8 mouse cellular contexts compared by ENCODE assay signal in genomic region chr10:77449315-77450158, GRCm38 (mm10). TPM values are rescaled to one million over a fixed set of nuclear protein-coding genes. Genes with fewer than 3 reads are reported as not detected.
DNase-seq lines count a peak whose midpoint lies in the region; ATAC-seq lines count a peak whose summit lies in the region.

No protein-coding gene starts in this region.

- WGBS in hindbrain, embryonic 14.5 days = 49% methylated on average over 23 of the region's 23 CpGs
- 55% methylated on average over 23 of the region's 23 CpGs for WGBS in midbrain, embryonic 11.5 days

- ATAC-seq in hindbrain, embryonic 14.5 days (ENCODE audit: low FRiP score) = 0 out of 2 replicates have a peak, but pooled peaks have one; percentile 31
- ATAC-seq in midbrain, embryonic 11.5 days (ENCODE audit: low FRiP score) = no peak

- no peak overlapping the region for H3K4me3 ChIP-seq in hindbrain, embryonic 14.5 days (replicated peaks; ENCODE audit: low read length)
- H3K4me3 ChIP-seq in midbrain, embryonic 11.5 days (ENCODE audit: low read depth, low read length) = no peak overlapping the region

- no peak overlapping the region for H3K9ac ChIP-seq in hindbrain, embryonic 14.5 days
- H3K9ac ChIP-seq in midbrain, embryonic 11.5 days (ENCODE audit: low read length) = no peak overlapping the region

- peak; percentile 96 for DNase-seq in heart, adult 11 months
- DNase-seq in heart, adult 9 months (ENCODE audit: low spot score in 2 of 2) = no peak
- DNase-seq in embryo, embryonic 10.5 days (ENCODE audit: low spot score) = peak; percentile 48
- DNase-seq in hindbrain, embryonic 14.5 days (ENCODE audit: low spot score) = no peak
- peak; percentile 83 for DNase-seq in midbrain, embryonic 11.5 days (ENCODE audit: low spot score, missing footprints)
- DNase-seq in ovary, postnatal 36 days (ENCODE audit: low spot score) = no peak
- DNase-seq in cerebellum, adult 18-20 months = no peak
- no peak for DNase-seq in thymus, adult 18-20 months

- no peaks in the 10 kb centered on the region for H3K36me3 ChIP-seq in hindbrain, embryonic 14.5 days (replicated peaks; ENCODE audit: control insufficient read depth, insufficient read depth)
- H3K36me3 ChIP-seq in midbrain, embryonic 11.5 days (ENCODE audit: control insufficient read depth, insufficient read depth, low read length) = no peaks in the 10 kb centered on the region

- H3K9me3 ChIP-seq in hindbrain, embryonic 14.5 days (ENCODE audit: control insufficient read depth, low read length) = peaks cover 7% of the 10 kb centered on the region; the same call in 1 of the 2 replicates
- H3K9me3 ChIP-seq in midbrain, embryonic 11.5 days (ENCODE audit: control insufficient read depth, low read length) = peaks cover 4% of the 10 kb centered on the region; the same call in 1 of the 2 replicates

- no peaks in the 10 kb centered on the region for H3K4me1 ChIP-seq in hindbrain, embryonic 14.5 days (replicated peaks; ENCODE audit: control insufficient read depth, insufficient read depth, low read length)
- 0 out of 2 replicates have a peak, but pooled peaks cover 2% of the 10 kb centered on the region for H3K4me1 ChIP-seq in midbrain, embryonic 11.5 days (ENCODE audit: control insufficient read depth, insufficient read depth, low read length)

- H3K27me3 ChIP-seq in hindbrain, embryonic 14.5 days (ENCODE audit: control insufficient read depth, insufficient read depth, low read length) = no peaks in the 10 kb centered on the region
- H3K27me3 ChIP-seq in midbrain, embryonic 11.5 days (ENCODE audit: control insufficient read depth, insufficient read depth, low read length) = no peaks in the 10 kb centered on the region

- no peak overlapping the region for H3K27ac ChIP-seq in hindbrain, embryonic 14.5 days
- H3K27ac ChIP-seq in midbrain, embryonic 11.5 days (ENCODE audit: low read depth, low read length) = no peak overlapping the region

- H3K4me2 ChIP-seq in hindbrain, embryonic 14.5 days (replicated peaks) = peak overlapping the region; percentile 30
- no peak overlapping the region for H3K4me2 ChIP-seq in midbrain, embryonic 11.5 days

RNA-seq across cellular contexts. Expression of gene Adarb1, which starts 31.5 kb away (rescaled TPM):
- 20.6 and 20.7 TPM in 2 replicates for polyA plus RNA-seq in hindbrain, embryonic 14.5 days (2014; fragmentation: Nextera tagmentation; extraction: Ambion mirVana)
- 5.8 and 7.4 TPM in 2 replicates for polyA plus RNA-seq in midbrain, embryonic 11.5 days (2014; fragmentation: Nextera tagmentation; extraction: Ambion mirVana)

Comparison
In these comparisons a context has a peak if more than half of its experiments do, and no peak if none do; other contexts are left out.
1. DNase-seq: peak in heart, adult 11 months (single experiment), embryo, embryonic 10.5 days (single experiment) and midbrain, embryonic 11.5 days (single experiment); none in heart, adult 9 months (0 of 2), hindbrain, embryonic 14.5 days (single experiment), ovary, postnatal 36 days (single experiment), cerebellum, adult 18-20 months (0 of 2) and thymus, adult 18-20 months (0 of 2).